Mouse (Mus musculus) c-Kit-positive CD71-negative TER-119-negative erythroid progenitor cells, embryonic 14.5 days (primary cell): ENCODE results near the gene Olfr1417.
"Not testable (repeated sequence)": the region's sequence is repeated elsewhere in the genome, so short reads cannot be mapped to it uniquely, and the experiment has no call there.

Source experiments
- DNase-seq: peaks from one replicate; pipeline ENCODE4 v3.0.0-alpha.2; 2013; ENCODE audit warnings: low read depth

Gene Olfr1417

DNA sequence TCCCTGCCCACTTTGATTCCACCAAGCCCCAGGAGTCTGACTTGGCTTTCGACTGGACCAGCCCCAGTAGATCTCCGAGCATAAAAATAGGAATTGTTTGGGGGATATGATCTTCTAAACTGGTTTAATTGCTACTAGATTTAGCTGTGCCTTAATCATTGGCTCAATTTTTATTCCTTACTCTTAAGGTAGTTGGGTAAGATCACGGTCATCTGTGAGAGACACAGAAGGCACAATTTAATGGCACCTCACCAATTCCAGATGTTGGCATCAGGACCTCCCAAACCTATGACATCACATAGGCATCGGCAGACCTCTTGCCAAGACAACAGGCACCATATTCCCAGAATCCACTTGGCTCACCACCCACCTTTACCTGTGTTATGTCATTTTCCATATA, at the start of gene Olfr1417:
Gene Olfr1417 (minus strand): TSS at position 101 of the 400 bp plus-strand sequence.
- DNase-seq: no peak

DNA sequence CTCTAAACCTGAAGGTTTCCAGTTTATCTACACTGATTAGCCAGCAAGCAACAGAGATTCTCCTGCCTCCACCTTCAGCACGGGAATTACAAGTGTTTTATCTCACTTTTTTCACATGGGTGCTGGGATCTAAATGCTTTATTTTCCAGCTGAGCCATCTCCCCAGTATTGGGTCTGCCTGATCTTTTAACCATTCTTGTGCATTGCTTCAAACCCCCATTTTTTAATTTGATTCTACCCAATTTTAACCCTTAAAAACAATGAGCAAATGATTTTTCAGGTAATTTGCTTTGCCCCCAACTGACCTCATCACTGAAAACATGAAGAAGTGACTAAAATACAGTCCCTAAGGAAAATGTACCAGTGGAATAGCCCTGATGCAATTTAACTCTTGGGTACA, 47.2 kb upstream of the Olfr1417 start, which contains the start of gene Olfr1420:
Gene Olfr1420 (plus strand): TSS at position 301 of the 400 bp plus-strand sequence.
- DNase-seq: no peak

DNA sequence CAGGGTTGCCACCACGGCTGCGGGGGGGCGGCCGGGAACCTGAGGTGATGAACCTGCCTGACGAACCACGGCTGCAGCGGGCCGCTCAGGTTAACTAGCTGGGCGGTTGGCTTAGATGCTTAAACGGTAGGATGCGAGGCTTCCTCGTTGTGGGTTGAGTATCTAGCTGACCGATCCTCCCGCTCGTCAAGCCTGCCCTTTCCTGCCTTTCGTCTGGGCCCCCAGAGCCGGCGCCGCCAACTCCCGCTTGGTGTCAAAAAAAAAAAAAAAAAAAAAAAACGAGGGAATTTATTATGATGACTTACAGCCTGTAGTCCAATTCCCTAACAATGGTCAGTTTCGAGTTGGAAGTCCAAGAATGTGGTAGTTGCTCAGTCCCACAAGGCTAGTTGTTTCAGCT, 39.4 kb upstream of the Olfr1417 start:
- not testable (repeated sequence) for DNase-seq

DNA sequence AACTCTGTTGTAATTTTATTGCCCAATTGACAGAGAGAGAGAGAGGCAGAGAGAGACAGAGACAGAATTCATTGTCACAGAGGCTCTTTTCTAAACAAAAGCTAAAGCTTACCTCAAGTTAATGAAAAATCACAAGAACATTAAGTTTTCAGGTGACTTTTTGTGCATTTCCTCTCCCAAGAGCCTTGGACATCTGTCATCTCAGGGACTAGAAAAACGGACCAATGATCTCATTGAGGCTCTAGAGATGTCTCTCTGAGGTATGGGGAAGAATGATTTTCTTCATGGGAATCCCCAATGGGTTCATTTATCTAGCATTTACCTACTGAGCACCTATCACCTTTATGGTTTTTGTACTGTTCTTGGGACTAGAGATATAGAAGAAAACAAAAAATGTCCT, 36.0 kb upstream of the Olfr1417 start, which contains the start of gene Olfr1419:
Gene Olfr1419 (minus strand): TSS at position 101 of the 400 bp plus-strand sequence.
- no peak for DNase-seq

DNA sequence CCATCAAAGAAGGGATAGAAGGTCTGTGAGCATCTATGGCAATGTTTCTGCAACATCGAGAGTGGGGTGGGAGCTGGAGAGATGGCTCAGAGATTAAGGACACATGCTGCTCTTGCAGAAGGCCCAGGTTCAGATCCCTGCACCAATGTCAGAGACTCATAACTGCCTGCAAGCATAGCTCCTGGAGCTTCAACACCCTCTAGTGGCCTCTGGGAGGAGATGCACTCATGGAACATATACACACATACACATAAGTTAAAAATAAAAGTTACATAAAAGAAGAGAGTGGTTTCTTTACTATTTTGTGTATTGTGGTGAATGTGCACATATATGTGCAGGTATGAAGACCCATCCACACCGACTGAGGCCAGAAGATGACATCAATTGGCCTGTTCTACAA, 28.8 kb upstream of the Olfr1417 start:
- no peak for DNase-seq

DNA sequence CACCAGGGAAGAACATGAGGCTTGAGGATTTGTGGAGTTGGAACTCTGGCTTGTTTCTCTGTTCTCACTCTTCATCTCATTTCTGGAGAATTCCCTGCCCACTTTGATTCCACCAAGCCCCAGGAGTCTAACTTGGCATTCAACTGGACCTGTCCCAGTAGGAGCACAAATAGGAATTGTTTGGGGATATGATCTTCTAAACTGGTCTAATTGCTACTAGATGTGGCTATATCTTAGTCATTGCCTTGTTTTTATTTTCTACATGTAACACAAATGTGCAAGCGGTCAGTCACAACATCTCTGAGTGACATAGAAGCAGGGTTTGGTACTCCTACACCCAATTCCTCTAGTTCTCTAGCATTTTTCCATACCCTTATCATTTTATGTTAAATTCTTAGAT, 21.9 kb upstream of the Olfr1417 start, which contains the start of gene Olfr1418:
Gene Olfr1418 (minus strand): TSS at position 101 of the 400 bp plus-strand sequence.
- DNase-seq: no peak

DNA sequence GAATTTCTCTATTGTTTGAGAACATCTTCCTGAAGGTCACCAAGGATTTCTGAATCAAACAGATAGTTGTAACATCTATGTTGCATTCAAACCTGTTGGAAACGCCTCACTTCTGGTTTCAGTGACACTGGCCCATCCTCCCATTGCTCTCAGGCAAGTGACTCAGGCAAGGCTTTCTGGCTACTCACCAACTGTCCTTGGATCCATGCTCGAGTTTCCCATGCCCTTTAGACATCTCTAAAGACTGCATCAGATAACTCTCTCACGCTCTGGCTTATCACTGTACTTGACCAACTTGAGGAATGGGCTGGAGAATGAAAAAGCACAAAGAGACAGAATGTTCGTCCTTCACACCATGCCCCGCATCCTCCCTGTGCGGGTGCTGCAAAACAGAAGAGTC, 17.5 kb upstream of the Olfr1417 start:
- DNase-seq: no peak

DNA sequence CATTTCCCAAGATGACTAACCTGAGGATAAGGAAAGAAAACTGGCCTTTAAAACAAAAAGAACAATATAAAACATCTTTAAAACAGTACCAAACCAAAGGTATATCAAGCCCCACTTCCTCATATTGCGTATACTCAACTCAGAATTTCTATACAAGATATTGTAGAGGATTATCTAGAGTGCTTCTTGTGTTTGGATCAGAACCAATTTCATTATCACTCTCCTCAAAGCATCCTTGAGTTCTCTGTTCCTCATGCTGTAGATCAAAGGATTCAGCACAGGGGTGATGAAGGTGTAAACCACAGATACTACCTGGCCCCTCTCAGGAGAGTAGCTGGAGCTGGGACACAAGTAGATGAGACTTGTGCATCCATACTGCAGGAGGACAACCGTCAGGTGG, 15.8 kb upstream of the Olfr1417 start:
- DNase-seq: no peak

DNA sequence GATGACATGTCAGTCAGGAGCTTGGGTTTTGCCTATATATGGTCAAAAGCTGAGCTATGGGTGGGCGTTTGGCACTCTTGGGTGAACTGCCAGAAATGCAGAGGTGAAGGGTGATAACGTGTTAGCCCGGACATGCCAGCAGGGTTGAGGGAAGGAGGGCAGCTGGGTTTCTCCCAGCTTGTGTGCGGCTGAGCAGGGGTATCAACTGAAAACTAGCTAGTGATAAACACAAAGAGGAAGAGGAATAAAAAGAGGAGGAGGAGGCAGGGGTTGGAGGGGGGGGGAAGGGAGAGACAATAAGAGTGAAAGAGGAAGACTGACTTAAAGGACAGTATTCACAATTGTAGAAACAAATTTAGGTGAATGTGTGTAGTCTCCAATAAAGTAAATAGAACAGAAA, 13.6 kb upstream of the Olfr1417 start:
- no peak for DNase-seq

DNA sequence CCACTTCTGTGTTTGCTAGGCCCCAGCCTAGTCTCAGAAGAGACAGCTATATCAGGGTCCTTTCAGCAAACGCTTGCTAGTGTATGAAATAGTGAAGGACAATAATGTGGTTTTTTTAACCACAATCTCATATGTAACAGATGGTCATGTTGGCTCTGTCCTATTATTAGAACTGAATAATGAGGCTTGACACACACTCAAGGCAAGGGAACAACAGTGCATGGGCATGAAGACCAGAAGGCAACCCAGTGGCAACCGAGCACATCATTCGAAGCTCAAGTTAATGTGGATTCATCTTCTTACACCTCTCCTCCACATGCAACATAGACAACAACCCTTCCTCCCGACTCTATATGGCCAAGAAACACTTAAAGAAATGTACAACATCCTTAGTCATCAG, 7.3 kb upstream of the Olfr1417 start:
- no peak for DNase-seq

DNA sequence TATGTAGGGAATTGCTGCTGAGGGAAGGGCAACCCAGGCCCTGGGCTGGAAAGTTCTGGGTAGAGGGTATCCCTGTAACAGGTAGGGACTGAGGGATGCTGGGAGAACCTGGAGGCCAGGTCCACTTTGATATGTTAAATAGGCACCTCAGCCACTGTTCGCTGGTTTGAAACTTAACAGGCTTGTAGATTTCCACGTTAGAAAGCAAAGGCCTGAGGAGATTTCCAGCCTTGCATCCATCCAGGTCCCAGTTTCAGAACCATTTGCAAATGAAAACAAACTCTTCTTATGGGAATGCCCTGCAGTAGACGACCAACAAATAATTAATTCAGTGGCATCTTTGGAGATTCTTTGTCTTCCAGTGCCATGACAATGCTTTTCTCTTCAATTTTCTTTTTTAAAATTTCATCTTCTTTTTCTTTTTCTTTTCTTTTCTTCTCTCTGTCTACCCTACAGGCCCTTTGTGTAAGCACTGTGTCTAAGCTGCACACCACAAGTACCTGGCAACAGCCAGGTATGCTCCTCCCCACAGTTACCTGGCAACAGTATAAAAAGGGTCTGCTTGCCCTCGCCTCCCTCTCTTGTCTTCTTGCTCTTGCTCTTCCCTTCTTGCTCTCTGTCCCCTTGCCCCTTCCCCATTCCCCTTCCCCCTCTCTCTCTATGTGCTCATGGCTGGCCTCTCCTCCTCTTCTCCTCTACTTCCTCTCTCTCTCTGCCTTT, 15.5 kb downstream of the Olfr1417 start:
- no peak for DNase-seq

DNA sequence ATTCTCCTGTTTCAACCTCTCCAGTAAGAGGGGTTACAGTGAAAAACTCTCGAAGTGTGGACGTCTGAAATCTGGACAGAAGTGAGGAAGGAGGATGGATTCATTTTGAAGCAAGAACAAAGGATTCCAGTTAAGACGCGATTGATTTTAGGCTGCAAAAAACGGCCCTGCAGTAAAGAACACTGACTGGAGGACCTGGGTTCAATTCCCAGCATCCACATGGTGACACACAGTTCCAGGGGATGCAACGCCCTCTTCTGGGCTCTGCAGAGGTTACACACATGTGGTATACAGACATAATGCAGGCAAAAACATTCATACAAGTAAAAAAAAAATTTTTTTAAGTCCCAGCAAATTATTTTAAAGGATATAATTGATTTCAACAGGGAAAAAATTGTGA, 18.8 kb downstream of the Olfr1417 start:
- no peak for DNase-seq

DNA sequence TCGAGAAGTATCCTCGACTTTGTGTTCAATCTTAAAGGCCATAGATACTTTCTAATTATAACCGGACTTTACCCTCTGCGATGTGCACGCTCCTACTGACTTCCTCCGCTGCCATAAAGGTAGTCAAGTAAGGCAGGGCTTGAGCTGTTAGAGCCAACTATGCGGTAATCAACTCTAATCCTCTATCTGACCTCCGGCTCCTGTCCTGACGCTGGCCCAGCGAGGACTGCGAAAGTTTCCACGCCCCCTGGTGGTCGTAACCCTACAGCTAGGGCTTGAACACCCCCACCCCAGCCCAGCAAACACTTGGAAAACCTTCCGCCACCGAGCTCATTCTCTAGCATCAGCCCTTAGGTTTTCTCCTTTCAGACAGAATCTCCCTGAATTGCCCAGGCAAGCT, 19.2 kb downstream of the Olfr1417 start:
- DNase-seq: peak; percentile 64

DNA sequence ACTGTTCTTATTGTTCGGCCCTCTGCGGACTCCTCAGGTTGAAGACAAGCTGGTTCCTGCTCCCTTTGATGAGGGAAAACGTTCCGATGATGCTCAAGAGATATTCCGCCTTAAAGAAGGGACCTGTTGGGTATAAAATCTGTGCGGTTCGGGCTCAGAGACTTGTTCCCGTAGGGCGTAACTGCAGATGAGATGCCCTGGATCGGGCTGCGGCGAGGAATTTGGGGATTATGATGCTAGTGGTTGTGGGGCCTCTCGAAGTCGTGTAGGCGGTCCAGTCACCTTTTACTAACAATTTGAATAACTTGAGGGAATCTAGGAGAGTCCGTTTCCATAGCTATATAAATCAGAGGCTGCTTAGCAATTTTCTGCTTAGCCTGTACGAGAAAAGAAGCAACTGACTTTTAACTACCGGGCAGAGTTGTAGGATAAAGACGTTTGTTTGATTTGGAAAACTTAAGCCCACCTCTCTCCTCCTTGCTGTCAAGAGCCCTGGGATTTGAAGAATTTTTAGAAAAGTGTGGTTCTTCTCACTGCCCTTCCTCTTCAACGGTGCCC, 19.8 kb downstream of the Olfr1417 start, which contains the start of gene Stx3:
Gene Stx3 (minus strand): TSS at position 261 of the 558 bp plus-strand sequence.
- no peak for DNase-seq

DNA sequence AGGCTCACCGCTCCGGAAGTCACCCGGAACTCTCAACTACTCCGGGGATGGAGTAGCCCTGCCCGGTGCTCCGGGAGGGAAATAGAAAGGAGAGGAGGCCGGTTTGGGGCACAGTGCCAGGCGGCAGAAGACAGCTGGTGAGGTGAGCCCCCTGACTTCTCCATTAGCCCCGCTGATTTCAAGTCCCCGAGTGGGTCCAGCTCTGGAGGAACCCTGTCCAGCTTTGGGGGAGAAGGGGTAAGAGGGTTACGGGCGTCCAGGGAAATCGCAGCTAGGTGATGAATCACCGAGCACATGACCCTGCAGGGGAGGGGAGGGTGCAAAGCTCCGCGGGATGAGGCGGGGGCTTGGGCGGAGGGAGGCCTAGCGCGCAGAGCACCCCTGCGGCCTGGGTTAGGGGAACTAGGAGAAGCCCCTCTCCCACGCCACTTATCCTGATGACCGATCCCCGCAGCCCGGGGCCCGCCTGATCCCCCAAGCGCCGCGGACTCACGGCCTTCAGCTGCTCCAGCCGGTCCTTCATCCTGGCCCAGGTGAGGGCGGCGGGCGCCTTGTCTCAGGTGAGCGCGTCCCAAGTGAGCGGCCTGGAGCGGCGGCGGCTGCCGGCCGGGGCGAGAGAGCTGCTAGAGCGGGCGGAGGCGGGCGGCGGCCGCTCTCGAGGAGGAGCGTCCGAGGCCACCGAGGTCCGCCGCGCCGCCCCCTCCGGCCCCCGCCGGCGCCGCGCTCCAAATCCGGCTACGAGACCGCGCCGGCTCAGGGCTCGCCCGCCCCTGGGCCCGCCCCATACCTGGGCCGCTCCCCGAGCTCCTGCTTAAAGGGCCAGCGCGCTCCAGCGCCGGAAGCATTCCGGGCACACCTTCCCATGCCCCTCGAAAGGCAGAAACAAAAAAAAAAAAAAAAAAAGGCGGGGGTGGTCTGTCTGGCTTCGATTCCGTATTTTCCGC, 20.5 kb downstream of the Olfr1417 start:
- no peak for DNase-seq

DNA sequence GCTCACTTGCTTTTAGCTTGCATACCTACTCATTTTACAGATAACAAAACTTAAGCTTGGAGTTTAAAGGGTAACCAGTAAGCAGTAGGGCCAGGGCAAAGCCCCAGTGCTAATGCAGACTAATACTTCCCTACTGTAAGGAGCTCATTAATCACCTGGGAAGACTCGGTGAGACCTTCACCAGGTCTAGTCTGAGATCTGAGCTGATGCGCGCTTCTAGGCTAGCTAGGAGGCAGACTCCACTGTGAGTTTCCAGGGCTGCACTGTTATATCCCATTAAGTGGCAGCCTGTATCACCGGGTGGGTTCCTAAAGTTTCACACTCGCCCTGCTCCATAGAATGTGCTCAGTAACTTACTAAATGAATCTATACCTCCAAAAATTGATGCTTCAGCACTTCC, 21.4 kb downstream of the Olfr1417 start:
- no peak for DNase-seq

DNA sequence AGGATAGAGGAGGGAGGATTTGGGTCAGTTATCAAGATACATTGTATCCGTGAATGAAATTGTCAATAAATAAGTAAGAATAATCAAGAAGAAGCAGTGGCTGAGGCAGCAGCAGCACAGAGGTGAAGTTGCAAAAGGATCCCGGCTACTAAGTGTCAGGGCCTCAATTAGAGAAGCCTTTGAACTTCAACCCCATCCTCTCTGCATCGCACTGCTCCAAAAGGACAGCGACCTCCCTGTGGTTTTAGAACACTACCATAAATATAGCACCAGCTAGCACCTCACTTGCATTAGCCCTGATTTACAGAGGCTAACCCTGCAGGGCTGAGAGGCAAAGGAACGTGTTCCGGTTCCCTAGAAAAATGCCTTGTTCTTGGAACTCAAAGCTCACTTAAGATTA, 22.3 kb downstream of the Olfr1417 start:
- no peak for DNase-seq

DNA sequence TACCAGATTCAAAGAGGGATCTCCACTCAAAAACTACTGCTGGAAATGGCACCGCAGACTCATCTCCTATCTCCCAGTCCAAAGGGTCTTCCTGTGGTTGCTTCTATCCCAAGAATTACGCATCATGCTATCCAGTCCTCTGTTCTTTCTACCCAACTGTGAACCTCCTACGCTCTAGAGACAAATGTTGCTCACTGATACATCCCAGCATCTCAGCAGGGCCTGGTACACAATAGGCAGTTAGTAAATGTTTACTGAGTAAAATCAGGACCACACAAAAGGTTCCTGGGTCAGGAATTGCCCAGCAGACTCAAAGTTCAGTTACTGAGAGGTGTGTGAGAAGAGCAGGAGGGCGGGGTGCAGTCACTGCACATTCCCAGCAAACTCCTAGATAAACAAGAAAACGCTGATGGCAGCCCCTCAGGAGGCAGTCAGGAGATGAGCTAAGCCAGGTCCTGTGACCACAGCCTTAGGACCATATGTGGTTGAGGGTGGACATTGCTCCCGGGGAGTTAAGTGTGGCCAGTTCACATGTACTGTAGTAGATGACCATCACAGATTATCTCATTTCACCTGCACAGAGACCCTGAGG, 24.2 kb downstream of the Olfr1417 start:
- DNase-seq: no peak

DNA sequence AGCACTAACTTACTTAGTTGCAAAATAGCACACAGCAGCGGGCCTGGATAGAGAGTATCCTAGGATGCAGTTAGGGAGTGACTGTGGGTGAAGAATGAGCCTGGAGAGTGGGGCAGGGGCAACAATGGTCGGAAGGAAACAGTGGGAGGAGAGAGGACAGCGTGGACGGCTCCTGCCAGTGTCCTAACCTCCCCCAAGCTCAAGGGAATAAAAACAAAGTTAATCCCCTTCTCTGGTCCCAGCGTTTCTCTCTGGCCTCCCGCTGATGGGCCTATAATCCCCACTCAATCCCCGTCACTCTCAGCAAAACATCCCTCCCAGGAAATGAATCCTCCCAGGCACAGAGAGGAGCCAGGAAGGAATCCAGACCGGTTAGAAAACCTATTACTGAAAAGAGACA, 25.4 kb downstream of the Olfr1417 start:
- DNase-seq: no peak

DNA sequence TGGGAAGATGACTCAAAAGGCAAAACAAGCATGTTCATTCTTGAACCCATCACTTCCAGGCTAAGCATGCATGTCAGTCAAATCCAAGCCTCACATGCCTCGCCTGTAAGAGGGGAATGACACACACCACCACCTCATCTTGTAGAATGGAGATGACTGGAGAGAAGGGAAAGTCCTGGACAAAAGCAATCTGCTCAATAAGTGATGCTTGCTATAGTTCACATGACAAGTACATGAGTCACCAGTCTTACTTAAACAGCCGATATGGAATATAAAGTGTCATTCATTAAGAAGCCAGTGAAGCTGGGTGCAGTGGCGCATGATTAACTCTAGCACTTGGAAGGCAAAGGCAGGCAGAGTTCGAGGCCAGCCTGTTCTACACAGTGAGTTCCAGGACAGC, 25.9 kb downstream of the Olfr1417 start:
- DNase-seq: no peak

DNA sequence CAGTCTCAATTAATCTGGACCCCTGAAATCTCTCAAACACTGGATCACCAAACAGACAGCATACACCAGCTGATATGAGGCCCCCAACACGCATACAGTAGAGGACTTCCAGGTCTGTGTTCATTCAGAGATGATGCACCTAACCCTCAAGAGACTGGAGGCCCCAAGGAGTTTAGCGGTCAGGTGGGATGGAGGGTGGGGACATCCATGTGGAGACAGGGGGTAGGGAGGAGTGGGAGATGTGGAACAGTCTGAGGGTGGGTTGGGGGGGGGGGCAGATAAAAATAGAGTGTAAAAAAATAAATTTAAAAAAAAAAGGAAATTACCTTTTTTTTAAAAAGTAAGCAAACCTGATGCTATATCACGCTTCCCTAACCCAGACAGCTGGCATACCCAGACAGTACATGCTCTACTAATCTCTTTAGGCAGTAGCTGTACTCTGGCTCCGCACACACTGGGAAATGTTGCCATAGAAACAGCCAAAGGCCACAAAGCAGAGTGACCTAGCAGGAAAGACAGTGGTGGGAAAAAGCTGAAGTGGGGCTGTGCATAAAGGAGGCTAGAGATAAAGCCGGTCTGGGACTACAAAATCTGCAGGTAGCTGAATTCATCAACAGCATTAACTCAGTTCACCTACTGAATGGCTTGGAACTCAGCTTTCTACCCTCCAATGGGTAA, 27.2 kb downstream of the Olfr1417 start:
- DNase-seq: no peak

DNA sequence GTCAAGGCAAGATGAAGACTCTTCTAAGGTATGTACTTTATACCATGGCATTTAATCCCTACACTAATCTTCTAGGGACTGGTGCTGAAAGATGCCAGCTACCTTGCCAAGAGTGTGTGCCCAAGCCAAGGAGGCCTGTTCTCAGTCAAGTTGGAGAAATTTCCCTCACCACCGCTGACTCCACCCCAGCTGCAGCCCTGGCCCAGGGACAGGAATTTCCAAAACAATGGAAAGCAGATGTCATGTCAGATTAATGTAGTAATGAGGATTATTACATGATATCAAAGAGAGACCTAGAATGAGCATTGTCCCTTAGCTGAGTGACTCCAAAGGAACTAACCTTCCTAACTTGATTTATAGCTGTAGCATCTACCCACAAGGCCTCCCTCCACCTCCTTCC, 28.2 kb downstream of the Olfr1417 start:
- no peak for DNase-seq
